Mouse (Mus musculus) kidney, postnatal 36 days (tissue): ENCODE results near the gene Plin1.

ENCODE experiments used
- DNase-seq, 2 experiments: peaks; one replicate each; pipeline ENCODE4 v3.0.0; 2021 to 2022; ENCODE audit warnings: mixed read lengths in 2 of 2

Gene Plin1

DNA sequence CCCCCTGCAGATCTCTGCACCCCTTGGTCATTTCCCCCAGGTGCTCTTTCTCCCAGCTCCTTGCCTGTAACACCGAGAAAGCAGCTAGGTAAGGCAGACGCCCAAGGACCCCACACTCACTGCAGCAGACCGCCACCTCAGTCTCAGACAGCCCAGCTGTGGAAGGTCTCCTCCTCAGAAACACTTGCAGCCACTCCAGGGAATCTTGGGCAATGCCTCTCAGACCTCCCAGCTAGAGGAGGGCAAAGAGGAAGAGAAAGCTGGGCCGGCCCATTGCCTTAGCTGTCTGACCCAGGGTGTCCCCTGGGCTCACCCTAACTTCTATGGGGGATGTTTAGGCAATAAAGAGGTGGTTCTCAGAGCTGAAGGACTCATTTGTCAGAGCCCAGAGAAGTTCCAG is at the start of gene Plin1:
TSS of gene Plin1 (minus strand) at position 282 of the 400 bp plus-strand sequence.
- DNase-seq: no peak

DNA sequence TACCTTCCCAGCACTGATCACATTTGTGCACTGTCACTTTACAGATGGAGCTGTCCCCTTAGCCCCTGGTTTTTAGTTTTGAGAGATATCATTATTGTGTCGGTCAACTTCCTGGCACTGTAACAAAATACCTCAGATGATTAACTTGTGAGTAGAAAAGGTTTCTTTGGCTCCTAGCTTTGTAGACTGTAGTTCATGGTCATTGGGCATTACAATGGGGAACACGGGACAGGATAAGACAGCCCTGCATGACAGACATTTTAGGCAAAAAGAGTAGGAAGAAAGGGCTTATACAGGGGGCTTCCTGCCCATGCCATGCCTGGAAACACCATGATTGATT is 49.8 kb upstream of the Plin1 start:
- DNase-seq: peak in 1 of 2 experiments; percentile 21

DNA sequence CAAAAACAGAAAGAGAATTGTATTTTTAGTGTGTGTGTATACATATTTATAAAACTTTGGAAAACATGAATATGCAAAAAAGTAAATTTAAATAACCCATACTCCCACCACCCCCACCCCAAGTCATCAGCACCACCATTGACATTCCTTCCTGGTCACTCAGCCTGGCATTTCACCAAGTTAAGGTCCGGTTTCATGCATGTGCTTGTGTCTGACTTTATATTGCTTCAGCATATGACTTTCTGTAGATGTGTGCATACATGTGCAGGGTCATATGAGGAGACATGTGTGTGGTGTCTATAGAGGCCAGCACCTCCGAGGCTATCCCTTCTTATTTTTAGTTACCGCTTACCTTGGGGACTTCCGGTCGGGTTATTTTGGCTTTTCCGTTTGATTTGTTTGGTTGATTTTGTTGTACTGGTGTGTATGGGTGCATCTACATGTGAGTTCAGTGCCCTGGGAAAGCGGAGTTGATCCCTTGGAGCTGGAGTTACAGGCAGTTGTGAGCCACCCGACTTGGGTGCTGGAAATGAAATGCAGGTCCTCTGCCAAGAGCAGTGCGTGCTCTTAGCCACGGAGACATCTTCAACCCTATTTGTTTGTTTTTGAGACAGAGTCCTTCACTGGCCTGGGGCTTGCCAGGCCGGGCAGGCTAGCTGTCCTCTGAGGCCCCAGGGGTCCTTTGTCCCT is 49.3 kb upstream of the Plin1 start:
- DNase-seq: peak; percentile 23 to 35

DNA sequence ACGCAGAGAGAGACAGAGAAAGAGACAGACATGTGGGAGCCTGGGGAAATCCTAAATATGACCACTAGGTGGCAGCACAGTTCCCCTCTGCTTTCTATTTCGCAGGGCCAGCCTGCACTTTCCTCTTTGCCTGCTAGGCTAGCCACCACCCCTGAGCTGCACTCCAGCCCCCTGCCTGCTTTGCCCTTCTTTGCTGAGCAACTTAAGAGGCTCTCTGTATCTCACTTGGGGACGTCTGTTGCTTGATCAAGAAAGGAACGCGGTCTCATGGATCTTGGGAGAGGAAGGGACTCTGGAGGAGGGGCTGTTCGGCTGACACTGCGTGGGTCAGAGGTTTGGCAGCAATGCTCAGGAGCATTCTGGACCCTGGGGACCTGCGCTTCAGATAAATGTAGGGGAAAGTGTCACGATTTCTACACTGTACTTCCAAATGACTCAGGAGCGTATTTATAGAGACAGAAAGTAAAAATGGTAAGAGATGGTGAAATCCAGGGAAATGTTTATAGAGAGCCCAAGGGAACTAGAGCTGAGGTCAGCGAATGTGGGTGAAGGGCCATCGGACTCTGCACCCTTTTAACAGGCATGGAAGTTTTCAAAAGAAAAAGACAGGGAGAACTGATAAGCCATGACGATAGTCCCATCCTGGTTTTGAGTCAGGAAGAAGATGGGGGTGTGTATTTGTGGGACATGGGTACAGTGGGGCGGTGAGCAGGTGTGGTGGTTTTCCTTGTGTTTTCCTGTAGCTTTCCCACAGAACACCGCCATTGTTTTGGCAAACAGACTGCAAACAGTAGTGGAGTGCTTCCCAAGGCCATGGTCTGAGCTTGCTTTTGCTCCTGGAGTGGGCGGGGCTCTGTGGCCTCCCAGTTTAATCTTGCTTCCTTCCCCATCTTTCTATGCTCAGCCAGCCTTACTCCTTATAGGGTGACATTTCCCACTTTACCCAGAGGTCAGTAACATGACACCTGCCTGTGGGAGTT is 48.2 kb upstream of the Plin1 start:
- peak; percentile 79 to 88 for DNase-seq

DNA sequence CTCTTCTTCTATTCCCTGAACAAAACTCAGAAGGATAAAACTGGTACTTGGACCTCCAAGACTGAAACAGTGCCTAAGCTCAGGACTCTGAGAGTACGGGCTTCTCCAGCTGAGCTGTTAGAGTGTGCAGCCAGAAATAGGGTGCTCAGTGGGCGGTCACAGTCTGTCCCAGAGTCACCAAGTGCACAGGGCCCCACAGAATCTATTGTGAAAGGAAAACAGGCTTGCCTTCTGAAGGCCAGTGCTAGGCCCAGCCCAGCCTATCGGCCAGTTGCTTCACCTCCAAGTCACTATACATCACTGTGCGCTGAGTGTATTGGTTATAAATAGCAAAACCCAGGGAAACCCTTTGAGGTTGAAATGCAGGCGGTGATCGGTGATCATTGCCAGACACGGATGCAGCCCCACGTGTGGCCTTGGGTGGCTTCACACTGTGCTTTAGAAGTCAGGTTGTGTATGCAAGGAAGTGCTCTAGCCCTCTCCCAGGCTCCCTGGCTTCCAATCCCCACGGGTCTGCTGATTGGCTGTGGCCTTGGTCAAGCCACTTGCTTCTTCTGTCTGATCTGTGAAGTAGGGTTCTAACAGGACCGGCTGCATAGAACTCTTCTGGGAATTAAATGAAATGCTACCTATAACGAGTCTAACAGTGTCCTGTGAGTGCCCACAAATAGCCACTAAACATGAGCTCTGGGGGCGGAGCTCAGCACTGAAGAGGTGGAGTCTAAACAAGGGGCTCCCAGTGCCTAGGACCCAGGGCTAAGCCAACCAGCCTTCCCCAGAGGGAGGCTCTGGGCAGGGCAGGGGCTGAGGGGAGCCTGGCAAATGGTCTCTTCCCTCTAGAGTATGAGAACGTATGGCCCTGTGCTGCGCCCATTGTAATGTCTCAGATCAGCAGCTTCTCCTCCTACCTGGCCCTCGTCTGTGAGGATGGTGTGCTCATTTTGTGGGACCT is 39.1 kb upstream of the Plin1 start:
- no peak for DNase-seq

DNA sequence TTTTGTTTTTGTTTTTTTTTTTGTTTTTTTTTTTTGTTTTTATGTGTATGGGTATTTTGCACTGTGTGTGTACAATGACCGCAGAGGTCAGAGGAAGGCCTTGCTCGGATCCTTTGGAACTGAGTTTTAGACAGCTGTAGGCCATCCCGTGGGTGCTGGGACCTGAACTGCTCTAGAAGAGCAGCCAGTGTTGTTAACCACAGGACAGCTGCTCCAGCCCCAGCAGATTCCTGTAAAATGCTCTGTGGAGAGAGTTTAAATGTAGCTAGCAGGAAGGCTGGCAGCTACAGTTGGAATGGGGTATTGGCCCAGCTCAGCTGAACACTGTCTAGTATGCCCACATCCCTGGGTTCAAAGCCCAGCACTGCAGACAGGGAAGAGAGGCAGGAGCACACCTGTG is 37.0 kb upstream of the Plin1 start:
- no peak for DNase-seq

DNA sequence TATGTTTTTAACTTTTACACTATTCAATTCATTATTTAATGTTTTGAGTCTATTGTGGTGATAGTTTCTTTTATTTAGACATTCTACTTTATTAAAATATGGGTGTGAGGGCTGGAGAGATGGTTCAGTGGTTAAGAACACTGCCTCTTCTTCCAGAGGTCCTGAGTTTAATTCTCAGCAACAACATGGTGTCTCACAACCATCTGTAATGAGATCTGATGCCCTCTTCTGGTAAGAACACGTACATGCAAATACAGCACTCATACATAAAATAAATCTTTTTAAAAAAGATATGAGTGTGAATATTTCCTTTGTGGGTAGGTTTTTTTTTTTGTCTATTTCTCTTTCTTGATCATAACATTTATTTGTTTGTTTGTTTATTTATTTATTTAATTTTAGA is 33.3 kb upstream of the Plin1 start:
- no peak for DNase-seq

DNA sequence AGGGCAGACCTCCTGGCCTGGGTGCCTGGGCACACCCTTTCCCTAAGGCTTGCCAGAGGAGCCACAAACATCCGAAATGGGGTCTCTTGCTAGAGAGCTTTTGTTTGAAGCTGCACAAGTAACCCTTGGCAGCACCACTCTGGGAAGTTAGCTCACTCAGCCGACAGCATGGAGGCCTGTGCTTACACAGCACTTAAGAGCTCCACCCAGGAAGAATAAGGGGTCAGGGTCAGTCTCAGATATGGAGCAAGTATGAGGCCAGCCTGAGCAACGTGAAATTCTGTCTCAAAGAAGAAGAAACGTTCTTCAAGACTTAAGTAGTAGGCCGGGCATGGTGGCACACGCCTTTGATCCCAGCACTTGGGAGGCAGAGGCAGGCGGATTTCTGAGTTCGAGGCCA is 29.4 kb upstream of the Plin1 start:
- no peak for DNase-seq

DNA sequence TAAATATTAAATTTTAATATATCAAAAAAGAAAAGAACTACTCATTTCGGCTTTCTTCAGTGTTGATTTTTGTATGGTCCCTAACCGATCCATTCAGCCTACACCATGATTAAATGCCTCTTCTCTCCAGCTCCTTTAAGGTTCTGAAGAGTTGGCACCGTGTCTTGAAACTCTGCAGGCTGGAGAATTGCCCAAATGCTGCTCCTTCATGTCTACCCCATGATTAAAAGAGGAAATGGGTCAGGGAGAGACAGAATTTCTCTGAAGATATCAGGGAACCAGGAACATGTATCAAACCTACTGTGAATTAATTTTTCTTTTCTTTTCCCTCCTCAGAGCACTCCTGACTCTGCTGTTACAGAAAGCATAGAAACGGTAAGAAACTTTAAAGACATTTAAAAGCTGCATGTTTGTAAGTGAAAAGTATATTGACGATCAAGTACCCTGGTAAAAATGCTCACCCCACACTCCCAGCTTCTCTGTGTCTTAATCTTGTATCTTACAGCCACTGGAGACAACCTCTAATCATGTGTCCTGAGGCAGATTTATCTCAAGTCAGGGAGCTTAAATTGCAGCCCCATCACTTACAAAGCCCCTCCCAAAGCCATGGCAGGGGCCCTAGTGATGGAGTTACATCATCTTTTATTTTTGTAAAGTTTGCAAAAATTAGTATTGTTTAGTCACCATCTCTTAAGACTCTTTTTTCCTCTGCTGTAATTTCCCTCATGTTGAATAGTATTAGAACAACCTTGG is 28.6 kb upstream of the Plin1 start:
- no peak for DNase-seq

DNA sequence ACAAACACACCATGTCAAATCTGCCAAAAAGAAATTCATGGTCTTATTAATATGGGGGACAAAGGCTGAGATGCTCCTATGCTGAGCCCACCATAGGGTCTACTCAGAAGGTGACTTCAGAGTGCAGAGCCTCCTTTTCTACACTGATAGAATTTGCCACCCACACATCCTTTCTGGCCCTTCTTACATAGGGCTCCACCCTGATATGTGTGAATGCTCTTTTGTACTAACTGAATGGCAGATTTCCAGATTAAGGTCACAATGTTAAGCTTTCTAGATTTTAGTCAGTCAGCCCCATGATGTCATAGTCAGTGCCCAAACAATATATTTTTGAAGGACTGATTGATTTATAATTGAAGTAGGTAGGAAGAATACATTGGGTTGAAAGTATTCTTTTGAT is 27.1 kb upstream of the Plin1 start:
- DNase-seq: no peak

DNA sequence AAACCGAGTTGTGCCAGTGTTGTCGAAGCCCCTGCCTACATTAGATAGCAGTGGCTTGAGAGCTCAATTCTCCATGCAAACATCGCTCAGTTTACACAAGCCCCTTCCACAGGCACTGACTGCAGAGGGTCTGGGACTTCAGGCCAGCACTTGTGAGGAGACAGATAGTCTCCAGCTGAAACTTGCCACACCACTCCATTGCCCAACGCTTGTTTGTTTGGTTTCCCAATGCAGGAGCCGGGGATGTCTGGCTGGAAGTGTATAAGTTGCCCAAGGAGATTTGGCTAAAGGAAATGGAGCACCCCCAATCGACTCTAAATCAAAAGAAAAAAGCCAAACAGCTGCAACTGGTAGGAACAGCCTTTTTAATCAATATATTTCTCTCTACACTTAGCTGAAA is 25.5 kb upstream of the Plin1 start:
- no peak for DNase-seq

DNA sequence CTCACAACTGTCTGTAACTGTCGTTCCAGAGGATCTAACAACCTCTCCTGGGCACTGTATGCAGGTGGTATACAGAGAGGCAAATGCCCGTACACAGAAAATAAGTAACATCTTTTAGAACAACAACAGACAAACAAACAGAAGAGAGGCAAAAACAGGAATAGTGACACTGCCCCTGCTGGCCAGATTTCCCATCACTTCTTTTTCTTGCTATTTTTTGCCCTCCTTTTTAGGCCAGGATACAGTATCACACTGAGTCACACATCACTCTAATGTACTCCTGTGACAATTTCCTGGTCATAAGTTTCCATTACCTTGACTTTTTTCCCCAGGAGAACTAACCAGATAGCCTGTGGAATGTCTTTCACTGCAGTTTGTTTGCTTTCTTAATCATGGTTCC is 23.6 kb upstream of the Plin1 start:
- DNase-seq: peak in 1 of 2 experiments; percentile 22

DNA sequence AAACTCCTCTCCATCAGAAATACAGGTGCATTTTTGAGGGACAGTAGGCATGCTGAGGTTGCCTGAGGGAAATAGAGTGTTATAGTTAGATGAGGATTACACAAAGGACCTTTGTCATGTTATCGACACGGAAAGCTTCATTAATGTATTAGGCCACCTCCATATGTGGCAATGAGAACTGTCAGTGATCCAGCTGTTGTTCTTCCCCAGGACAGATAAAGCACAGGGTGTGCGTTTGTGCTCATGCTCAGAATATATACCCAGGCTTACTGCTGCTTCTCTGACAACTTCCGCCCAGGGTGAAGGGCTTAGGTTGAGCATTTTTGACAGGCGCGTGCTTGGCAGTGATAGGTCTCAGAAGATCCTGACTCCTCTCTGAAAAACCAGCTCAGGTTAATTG is 16.8 kb upstream of the Plin1 start:
- DNase-seq: no peak

DNA sequence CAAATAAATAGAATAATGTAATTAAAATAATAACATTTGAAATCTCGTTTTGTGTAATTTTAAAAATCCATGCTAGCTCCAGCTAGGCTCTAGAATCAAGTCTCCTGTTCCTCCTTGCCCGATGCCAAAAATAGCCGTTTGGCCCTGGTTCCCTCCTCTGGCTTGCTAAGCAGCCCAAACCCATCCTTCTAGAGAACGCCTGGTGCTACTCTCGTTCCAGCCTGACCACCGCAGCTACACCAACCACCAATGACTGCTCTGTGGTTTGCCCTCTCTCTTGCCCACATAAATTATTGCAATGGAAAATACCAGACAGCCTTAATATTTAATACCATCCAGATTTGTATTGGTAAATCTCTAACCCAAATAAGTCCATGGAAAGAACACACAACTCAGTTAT is 15.0 kb upstream of the Plin1 start:
- no peak for DNase-seq

DNA sequence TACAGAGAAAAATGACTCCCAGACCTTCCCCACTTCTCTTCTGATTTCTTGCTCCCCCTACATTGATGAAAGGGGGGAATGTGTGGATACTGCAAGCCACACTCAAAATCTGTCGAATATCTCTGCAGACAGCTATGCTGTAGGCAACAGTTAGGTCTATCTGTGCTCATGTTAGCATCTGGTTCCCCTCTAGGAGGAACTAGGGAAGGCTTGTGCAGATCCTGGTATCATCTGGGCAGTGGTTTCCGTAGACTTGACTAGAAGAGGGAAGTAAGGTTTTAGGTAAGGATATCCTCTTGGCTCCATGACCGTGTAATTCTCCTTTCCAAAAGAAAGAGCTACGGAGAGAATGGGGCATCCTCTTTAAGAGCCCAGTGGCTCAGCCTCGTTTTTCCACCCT is 11.9 kb upstream of the Plin1 start:
- no peak for DNase-seq

DNA sequence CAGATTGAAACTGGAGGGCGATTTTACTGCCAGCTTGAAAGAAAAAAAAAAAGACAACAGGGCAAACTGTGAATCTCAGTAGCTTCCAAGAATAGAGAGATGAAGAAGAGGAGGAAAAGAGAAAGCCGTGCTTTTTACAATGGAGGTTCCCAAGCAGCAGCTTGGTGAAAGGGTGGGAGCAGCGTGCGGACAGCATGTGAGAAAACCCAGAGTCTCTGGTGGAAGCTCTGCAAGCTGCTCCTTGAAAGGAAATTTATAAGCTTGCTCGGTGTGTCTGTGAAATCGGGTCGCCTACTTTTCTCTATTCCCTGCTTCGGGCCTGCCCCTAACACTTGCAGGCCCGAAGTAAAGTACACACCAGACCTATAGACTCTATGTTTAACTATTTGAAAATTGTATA is 11.3 kb upstream of the Plin1 start:
- no peak for DNase-seq

DNA sequence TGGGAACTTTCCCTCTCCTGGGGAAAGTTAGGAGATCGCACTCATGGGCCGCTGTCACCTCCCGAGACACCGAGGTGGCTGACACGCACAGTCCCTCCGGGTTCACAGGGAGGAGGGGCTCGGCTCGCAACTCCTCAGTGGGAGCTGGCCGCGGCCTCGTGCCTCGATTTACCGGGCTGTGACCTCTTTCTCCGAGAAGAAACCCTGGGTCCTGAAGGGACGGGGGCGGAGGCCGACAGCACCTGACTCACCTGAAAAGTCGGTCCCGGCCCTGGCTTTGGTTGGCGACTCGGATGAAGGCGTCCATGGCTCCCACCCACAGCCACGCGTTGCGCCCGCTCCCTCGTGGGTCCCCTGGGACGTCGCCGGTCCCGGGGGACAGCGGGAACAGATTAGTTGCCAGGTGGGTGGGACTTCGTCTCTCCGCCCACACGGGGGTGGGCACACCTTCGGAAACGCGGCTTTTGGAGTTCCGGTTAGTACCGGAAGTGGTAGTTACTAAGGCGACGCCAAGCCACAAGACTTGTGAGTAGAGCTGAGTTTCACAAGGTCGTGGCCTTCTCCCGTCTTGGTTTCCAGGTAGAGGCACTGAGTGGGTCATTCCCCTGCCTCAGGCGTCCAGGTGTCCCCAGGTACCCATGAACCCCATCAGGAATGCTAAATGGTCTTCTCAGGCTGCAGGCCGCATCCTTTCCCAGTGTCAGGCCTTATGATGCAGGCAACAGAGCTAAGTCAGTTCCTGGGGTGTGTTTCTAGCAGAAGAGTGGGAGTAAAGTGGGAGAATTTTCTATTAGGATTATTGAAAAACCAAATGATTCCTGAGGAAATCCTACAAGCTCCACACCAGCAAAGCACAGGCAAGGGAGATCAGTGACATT is 10.2 kb upstream of the Plin1 start, which contains the start of the genes Pex11a and Wdr93:
TSS of gene Pex11a (minus strand) at position 473 of the 878 bp plus-strand sequence.
TSS of gene Wdr93 (plus strand) at position 505 of the 878 bp plus-strand sequence.
- peak; percentile 91 to 92 for DNase-seq

DNA sequence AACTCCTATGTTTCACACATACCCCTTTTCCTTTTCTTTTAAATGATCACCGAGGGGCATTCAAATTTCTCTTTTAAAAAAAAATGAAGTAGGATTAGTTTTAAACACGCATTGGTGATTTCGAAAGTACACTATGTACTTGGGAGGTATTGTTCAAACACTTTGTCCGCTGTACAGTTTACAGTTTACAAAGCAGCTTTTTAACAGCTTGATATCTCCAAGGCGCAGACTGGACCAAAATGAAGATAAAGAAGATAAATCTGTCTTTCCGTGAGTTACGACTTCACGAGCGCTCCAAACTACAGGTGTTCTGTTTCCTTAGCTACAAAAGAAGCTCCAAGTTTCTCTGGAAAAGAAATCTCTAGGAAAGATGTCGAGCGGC is 9.6 kb upstream of the Plin1 start:
- DNase-seq: no peak

DNA sequence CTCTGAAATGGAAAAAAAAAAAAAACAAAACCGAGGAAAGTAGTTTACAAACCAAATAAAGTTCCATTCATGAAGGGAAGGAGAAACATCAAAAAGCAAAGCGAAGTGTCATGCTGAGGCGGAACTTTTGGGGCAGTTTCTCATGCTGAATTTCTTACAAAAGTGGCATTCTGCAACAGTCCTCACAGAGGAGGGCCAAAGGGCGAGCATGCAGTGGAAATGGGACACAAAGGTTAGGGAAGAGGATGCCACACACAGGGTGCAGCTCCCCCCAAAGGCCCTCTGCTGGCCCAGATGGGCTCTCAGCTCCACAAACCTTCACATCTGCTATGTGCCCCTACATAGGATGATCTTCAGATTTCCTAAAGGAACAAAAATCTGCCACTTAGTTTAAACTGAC is 7.6 kb upstream of the Plin1 start:
- peak; percentile 34 to 45 for DNase-seq

DNA sequence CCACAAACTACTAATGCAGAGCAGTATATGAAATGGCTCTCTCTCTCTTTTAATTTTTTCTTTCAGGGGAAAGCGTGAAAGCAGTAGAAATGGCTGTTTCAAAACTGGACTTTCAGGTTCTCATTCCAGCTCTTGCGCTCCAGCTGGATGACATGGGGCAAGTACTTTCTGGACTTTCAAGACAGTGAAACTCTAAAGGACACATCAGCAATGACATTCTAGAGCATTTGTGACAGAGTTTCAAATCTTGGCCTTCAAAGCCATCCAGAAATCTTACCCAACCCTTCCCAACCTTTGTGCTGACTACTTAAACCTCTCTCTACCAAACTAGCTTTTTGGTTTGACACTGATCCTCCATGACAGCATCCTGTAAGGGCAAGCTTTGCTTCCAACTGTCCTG is 6.2 kb upstream of the Plin1 start:
- no peak for DNase-seq

DNA sequence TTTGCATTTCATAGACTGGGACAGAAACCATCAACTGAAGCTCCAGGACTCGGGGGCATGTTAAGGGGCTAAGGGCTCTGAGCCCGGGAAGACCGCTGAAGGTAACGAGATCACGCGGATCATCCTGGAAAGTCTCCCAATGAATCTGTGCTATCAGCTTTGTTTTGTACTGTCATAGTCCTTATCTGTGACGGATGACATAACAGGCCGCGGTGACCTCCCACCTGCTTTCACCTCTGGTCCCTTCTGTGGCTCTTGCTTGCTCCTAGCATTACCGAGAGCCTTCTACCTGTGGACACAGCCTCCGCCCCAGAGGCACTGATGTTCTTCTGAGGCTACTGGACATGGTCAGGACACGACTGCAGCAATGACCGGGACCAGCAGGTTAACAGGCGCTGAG is 3.8 kb upstream of the Plin1 start:
- DNase-seq: no peak
